Mouse (Mus musculus) testis, postnatal 10 days (tissue): ENCODE data around the gene Cdh23.

Experiments used
- DNase-seq: peaks from one replicate; pipeline ENCODE4 v3.0.0; 2021; ENCODE audit warnings: low spot score

The Cdh23 gene

DNA sequence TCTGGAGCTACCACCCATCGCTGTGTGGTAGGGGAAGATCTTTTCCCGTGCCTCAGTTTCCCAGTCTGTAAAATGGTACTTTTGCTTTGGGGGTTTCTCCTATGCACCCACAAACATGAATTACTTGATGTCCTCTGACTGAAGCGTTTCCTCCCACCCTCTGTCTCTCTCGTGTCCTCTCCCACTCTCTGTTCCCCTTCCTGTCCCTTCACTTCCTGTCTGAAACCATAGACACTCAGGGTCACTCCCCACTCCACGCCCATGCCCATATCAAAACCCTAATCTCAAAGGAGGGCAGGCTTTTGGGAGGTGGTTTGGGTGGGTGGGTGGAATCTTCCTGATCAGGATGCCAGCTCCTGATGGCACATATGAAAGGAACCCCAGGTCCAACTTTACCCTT is 221.7 kb downstream of the Cdh23 start:
- no peak for DNase-seq

DNA sequence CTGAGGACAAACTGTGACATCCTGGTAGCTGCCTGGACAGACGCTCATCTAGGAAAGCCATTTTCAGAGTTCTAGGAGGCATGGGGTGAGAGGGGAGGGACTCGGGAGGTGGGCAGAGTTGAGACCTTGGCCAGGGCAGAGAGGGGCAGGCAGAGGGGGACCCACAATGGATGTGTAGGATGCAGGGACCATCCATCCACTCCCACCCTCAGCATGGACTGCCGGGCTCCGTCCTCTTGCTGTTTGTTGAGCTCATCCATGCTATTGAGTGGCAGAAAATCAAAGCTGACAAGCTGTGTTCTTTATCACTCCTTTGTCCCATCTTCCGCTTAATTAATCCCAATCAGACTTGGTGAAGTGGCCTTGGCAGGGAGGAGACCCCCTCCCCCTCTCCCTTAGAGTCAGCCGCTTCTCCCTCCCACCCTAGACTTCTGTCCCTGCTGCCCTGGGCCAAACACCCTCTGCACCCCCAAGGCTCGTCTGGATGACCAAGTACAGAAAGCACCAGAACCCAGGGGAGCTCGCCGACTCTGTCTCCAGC is 222.4 kb downstream of the Cdh23 start:
- no peak for DNase-seq

DNA sequence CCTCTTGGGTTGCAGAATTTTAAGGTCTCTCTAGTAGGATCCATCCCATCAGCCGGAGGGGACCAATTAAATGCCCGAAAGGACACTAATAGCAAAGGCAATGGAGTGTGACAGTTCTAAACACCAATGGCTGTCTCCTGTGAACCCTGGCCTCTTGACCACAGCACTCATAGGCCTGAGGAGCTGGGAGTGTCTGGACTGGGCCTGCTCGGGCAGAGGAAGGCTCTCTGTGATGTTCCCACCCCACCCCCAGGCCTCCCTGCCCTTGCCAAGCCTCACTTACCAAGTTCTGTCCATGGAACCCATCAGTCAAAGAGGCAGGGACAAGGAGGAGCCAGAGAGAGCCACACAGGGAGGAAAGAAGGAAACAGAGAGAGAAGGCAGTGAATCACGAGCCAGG is 228.5 kb downstream of the Cdh23 start:
- DNase-seq, result no peak

- peak; percentile 54 for DNase-seq
Observed at GRCm38 (mm10) chr10:60463953-60464647, 232.2 kb downstream of the Cdh23 start.

- DNase-seq, result no peak
Observed at GRCm38 (mm10) chr10:60456662-60457397, 239.5 kb downstream of the Cdh23 start.

DNA sequence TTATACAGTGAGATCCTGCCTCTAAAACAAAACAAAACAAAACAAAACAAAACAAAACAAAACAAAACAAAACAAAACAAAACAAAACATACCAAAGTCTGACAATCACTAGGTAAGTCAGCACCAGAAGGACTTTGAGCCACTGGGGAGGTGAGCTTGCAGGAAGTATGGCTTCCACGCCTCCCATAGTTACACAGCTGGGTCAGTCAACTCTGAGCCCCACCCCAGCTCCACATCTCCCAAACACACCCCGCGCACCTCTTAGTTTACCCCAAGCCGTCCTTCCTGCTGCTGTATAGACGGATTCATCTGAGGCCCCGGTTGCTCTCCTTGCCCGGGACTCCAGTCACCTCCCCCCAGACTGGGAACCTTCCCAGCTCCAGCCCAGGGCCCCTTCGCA is 241.1 kb downstream of the Cdh23 start:
- no peak for DNase-seq

GRCm38 (mm10) chr10:60447186-60447585 is 249.1 kb downstream of the Cdh23 start:
- DNase-seq, result no peak

- DNase-seq, result peak; percentile 85
Observed at GRCm38 (mm10) chr10:60445031-60445593, 251.2 kb downstream of the Cdh23 start.

DNA sequence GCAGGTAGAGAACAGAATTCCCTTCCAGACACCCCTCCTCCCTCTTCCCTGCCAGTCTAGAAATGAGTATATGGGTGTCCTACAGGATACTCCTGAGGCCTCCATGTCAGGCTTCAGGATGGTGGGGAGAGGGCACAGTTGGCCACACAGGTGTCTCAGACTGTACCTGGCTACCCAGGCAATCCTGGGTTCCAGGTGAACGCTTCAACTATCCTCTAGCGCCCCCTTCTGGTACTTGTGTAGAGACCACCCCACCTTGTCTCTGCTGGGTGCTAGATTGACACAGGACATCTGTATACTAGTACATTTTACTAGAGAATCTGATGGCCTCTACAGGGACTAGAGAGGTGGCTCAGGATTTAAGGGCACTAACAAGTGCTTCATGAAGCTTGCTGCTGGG is 253.2 kb downstream of the Cdh23 start:
- DNase-seq, result no peak

DNA sequence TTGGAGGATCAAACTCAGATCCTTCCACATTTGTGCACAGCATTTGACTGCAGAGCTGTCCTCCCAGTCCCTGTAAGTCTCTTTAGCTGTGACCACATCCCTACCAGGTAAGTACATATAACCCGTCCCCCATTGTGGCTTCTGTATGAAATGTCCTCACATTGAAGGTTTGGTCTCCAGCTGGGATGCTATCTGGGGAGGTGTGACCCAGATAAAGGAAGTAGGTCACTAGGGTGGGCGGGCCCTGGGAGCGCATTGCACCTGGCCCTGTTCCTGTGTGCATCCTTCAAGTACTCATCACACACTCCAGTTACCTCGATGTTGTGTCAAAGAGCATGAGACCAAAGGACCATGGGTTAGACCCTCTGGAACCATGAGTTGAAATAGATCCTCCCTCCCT is 254.0 kb downstream of the Cdh23 start:
- no peak for DNase-seq

GRCm38 (mm10) chr10:60432679-60433078 is 263.6 kb downstream of the Cdh23 start:
- DNase-seq, result no peak

DNA sequence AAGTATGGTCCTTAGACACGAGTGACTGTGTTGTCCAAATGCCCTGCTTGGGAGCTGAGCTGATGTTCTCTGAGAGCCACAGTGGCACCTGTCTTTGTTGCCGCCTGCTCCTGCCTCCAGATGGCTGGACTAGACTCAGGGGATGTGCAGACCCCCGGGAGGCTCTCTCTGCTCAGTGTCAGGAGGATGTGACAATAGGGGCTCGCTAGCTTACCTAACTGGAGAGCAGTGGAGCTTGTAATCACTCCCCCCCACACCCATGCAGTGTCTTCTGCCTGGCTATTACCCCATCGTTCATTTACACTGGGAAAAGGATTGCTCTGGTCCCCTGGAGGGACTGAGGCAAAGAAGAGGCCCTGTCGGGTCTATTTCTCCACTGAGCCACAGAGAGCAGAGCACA is 265.7 kb downstream of the Cdh23 start:
- no peak for DNase-seq

DNA sequence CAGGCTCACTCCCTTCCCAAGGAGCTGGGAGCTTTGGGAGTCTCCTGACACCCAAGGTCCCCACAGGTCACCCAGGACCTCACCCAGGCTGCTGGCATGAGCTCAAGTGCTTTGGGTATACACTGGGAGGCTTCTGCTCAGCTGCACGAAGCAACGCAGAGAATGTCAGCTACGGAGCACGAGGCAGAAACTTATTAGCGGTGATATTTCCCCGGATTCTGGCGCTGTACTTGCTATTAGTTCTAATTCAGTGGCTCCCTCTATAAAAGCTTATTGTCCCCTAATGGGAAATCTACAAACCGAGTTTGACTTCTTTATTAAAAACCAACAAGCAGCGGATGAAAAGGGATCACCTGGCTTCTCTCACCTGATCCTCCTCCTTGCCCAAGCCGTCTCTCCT is 266.3 kb downstream of the Cdh23 start:
- no peak for DNase-seq

GRCm38 (mm10) chr10:60422756-60423155 is 273.5 kb downstream of the Cdh23 start:
- DNase-seq, result no peak

- no peak for DNase-seq
Observed at GRCm38 (mm10) chr10:60419624-60420023, 276.7 kb downstream of the Cdh23 start.

GRCm38 (mm10) chr10:60418137-60418536 is 278.2 kb downstream of the Cdh23 start:
- DNase-seq, result peak; percentile 89

DNA sequence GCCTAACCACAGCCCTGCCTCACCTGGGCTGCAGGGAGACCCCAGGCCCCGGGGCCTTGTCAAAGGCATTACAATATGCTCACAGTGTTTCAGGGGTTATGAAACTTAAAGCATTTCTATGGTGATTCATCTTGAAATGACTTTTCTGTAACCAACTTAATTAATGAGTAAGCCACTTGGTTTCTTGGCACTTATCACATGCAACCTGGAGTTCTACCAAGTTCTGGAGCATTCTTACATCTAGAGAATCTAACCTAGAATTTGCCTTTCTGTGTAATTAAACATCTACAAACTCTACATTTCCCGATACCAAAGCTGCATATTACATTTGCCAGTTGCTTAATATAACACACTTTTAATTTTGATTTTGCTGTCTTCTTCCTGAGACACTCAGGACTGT is 279.2 kb downstream of the Cdh23 start:
- no peak for DNase-seq

GRCm38 (mm10) chr10:60413756-60414155 is 282.5 kb downstream of the Cdh23 start:
- DNase-seq, result no peak

DNA sequence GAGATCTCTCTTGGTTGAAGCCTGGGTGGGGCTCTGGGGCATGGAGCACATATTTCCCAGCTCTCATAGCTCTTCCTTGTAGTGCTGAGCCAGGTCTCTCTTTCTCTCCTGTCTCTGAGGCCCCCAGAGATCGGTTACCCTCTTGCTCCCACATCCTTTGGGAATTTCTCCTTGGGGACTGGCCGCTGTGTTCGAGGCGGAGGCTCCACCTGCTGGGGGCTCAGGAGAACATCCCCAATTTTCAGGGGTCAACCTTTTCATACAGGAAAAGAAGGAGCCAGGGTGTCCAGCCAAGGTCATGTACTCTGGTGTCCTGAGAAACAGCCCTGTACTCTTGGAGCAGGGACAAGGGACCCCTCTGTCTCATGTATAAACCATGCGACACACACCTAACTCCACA is 284.5 kb downstream of the Cdh23 start:
- DNase-seq, result no peak

DNA sequence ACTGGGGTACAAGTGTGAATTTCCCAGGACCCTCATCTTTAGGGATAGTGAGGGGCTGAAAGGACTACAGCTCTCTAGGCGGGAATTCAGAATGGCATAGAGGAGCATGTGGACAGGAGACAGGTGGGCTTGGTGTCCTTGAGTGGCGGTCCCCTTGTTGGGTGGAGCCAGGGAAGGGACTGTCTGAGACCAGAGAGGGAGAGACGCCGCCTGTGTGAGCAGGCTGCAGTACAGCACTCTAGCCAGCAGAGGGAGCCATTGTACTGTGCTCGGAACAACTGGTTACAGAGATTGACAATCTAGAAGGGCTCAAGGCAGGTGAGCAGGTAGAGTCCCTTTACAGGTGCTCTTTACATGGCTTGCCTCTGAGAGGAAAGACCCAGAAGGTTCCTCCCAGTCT is 288.5 kb downstream of the Cdh23 start:
- DNase-seq, result peak; percentile 81

DNA sequence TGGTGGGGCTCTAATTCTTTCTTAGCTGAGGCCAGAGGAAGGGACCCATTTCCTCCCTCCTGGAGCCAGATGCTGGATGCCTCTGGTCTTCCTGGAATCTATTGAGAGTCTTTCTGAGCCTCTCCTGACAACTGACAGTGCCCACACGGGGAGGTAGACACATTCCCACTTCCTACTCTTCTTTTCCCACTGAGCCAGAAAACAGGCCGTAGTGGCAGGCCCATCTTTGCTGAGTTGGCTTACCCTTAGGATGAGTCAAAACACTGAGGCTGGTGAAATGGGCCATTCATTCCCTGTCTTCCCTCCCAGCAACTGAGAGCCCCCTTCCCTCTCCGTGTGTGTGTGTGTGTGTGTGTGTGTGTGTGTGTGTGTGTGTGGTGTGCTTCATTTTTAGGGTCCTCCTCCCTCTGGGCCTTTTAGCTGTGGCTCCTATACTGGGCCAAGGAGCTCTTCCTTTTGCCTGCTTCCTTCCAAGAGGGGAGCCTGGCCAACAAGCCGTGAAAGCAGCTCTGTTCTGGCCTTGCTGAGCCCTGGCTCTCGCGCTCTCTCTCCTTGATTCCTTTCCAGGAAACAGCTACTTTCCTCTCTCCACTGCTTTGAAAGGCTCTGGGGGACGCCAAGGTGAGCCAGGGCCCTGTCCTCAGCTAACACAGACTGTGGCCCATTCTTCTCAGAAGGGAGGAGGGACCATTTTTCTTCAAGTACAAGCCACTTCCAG is 290.7 kb downstream of the Cdh23 start:
- DNase-seq, result peak; percentile 60

DNA sequence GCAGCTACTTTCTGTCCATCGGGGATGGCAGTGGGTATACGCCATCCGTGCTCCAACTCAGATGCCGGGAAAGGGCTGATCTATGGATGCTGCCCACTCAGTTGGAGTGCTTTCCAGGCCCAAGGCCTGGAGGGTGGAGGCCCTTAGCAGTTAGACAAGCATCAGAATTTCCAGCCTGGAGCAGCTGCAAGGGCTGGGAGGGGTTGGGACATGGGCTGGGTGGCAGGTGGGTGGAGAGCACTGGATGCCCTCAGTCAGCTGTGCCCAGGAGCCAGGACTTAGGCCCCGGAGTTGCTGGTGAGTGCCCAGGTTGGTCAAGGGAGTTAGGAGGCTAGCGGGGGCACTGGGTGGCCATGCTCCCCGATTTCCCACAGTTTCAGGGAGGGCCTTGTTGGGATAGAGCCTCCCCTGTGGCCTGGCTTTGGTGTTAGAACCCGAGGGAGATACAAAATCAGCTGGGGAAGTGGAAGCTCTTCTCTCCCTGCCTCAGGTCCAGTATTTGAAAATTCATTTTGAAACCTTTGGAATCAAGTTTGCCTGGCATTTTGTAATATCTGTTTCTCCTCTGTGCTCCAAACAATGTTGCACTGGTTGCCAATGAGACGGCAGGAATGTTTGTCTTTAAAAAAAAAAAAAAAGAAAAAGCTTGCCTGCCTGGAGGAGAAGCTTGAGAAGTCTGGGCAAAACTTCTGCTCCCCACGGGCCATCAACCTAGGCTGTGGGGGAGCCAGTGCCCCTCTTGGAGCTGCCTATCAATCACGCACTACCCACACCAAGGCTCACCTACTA is 295.6 kb downstream of the Cdh23 start:
- DNase-seq, result no peak
